Mouse (Mus musculus) neural tube, embryonic 11.5 days (tissue): ENCODE results near the gene Ankrd13d. TPM values are rescaled to one million over a fixed set of nuclear protein-coding genes. Genes with fewer than 3 reads are reported as not detected.
A peak's percentile ranks its signal among the peaks of the same experiment; 100 is the strongest.

Experiments used
- ATAC-seq: fragments of 200-750 bp; cut with Nextera tagmentation; 2 replicates; pipeline ENCODE4 v1.8.0; 2017; ENCODE audit warnings: moderate number of reproducible peaks, mild to moderate bottlenecking, moderate TSS enrichment, moderate library complexity; ENCODE audit not compliant: insufficient read depth, low FRiP score, low TSS enrichment
- DNase-seq: peaks from one replicate; pipeline ENCODE4 v3.0.0-alpha.2; 2015; ENCODE audit warnings: low spot score
- H3K27ac ChIP-seq: fragments of 300-500 bp; sonication (generic); 2 replicates; pipeline ENCODE4 v1.5.1; 2014; ENCODE audit warnings: low read depth, mild to moderate bottlenecking, low read length
- H3K27me3 ChIP-seq: fragments of 300-500 bp; sonication (generic); 2 replicates; pipeline ENCODE4 v1.6.1; 2014; ENCODE audit warnings: mild to moderate bottlenecking, low read length, mixed read lengths; ENCODE audit not compliant: control insufficient read depth, insufficient read depth
- H3K36me3 ChIP-seq: fragments of 300-500 bp; sonication (generic); 2 replicates; pipeline ENCODE4 v1.6.1; 2014; ENCODE audit warnings: mild to moderate bottlenecking, low read length, moderate library complexity, mixed read lengths; ENCODE audit not compliant: control insufficient read depth, insufficient read depth
- H3K4me1 ChIP-seq: fragments of 300-500 bp; sonication (generic); 2 replicates; pipeline ENCODE4 v1.6.1; 2014; ENCODE audit warnings: low read length, mixed read lengths; ENCODE audit not compliant: control insufficient read depth, insufficient read depth
- H3K4me2 ChIP-seq: fragments of 300-500 bp; sonication (generic); 2 replicates; pipeline ENCODE4 v1.6.1; 2014; ENCODE audit warnings: low read depth, mild to moderate bottlenecking, moderate library complexity
- H3K4me3 ChIP-seq: fragments of 300-500 bp; sonication (generic); 2 replicates; pipeline ENCODE4 v1.5.1; 2014; ENCODE audit warnings: low read depth, low read length
- H3K9ac ChIP-seq: fragments of 300-500 bp; sonication (generic); 2 replicates; pipeline ENCODE4 v1.6.1; 2014; ENCODE audit warnings: mild to moderate bottlenecking, low read length
- H3K9me3 ChIP-seq: fragments of 300-500 bp; sonication (generic); 2 replicates; pipeline ENCODE4 v1.6.1; 2016; ENCODE audit warnings: low read length; ENCODE audit not compliant: control insufficient read depth
- WGBS: fragments of 180-500 bp; shearing (Covaris S2); extraction: QIAGEN DNeasy Blood & Tissue Kit; methylation state at CpG from one replicate; pipeline ENCODE4 v1.1.7; 2014; 5-methylcytosine and 5-hydroxymethylcytosine counted together
- polyA plus RNA-seq: library from polyadenylated mRNA; unstranded; fragments of >200 nt; fragmentation: Nextera tagmentation; extraction: Ambion mirVana; gene quantifications from 2 replicates; pipeline ENCODE4 v1.2.1, GENCODE M21; 2014

The Ankrd13d gene
- polyA plus RNA-seq, 1 experiment from 2014 or later = 14.1 TPM

- H3K27me3 ChIP-seq = no peaks in the 10 kb centered on the region
- H3K27ac ChIP-seq = no peak overlapping the region
- H3K4me2 ChIP-seq = peak overlapping the region; percentile 78; the same call in 1 of the 2 replicates
- ATAC-seq = no peak
- H3K4me3 ChIP-seq = peak overlapping the region; percentile 52; the same call in 1 of the 2 replicates
- H3K36me3 ChIP-seq = peaks cover 14% of the 10 kb centered on the region; the same call in 1 of the 2 replicates
- 46% methylated on average over 7 of the region's 7 CpGs for WGBS
- no peaks in the 10 kb centered on the region for H3K4me1 ChIP-seq
- no peaks in the 10 kb centered on the region for H3K9me3 ChIP-seq
- no peak for DNase-seq
- H3K9ac ChIP-seq = no peak overlapping the region
These were observed 716 bp upstream of the Ankrd13d start for GRCm38 (mm10) chr19:4283653-4284052.

- H3K9me3 ChIP-seq = no peaks in the 10 kb centered on the region
- 96% methylated on average over 9 of the region's 9 CpGs for WGBS
- H3K4me1 ChIP-seq = no peaks in the 10 kb centered on the region
- H3K4me2 ChIP-seq = no peak overlapping the region
- H3K27ac ChIP-seq = no peak overlapping the region
- H3K27me3 ChIP-seq = no peaks in the 10 kb centered on the region
- H3K36me3 ChIP-seq = peaks cover 1% of the 10 kb centered on the region; the same call in 1 of the 2 replicates
- no peak overlapping the region for H3K4me3 ChIP-seq
- DNase-seq = no peak
- no peak for ATAC-seq
- H3K9ac ChIP-seq = no peak overlapping the region
These were observed 2.5 kb downstream of the Ankrd13d start for GRCm38 (mm10) chr19:4280425-4280824.

- H3K4me3 ChIP-seq = no peak overlapping the region
- no peaks in the 10 kb centered on the region for H3K9me3 ChIP-seq
- ATAC-seq = no peak
- no peaks in the 10 kb centered on the region for H3K4me1 ChIP-seq
- no peaks in the 10 kb centered on the region for H3K36me3 ChIP-seq
- no peaks in the 10 kb centered on the region for H3K27me3 ChIP-seq
- H3K9ac ChIP-seq = no peak overlapping the region
- WGBS = 94% methylated on average over 1 of the region's 1 CpGs
- H3K27ac ChIP-seq = no peak overlapping the region
- H3K4me2 ChIP-seq = no peak overlapping the region
- DNase-seq = no peak
These were observed 3.5 kb downstream of the Ankrd13d start for GRCm38 (mm10) chr19:4279487-4279886.

- WGBS = 92% methylated on average over 11 of the region's 11 CpGs
These were observed 12.0 kb downstream of the Ankrd13d start for GRCm38 (mm10) chr19:4270972-4271371.

GRCm38 (mm10) chr19:4270187-4270586 is 12.8 kb downstream of the Ankrd13d start:
- H3K27me3 ChIP-seq = peaks cover 17% of the 10 kb centered on the region
- 72% methylated on average over 6 of the region's 6 CpGs for WGBS

More at GRCm38 (mm10) chr19:4270972-4271371, 12.0 kb downstream of the Ankrd13d start:
- Histone ChIP-seq H3K9ac (no peak overlapping the region), H3K4me2 (no peak overlapping the region), H3K36me3 (no peaks in the 10 kb centered on the region), H3K27me3 (peaks cover 17% of the 10 kb centered on the region), H3K27ac (no peak overlapping the region), H3K4me3 (no peak overlapping the region), H3K4me1 (peaks cover 4% of the 10 kb centered on the region), H3K9me3 (no peaks in the 10 kb centered on the region)
- ATAC-seq = no peak
- DNase-seq = no peak

GRCm38 (mm10) chr19:4268566-4269361 is 14.2 kb downstream of the Ankrd13d start, which contains the start of gene Ssh3:
Gene Ssh3 (minus strand): TSS chr19:4269180.
- no peaks in the 10 kb centered on the region for H3K9me3 ChIP-seq
- WGBS = 6% methylated on average over 46 of the region's 46 CpGs
- peak within 1 kb of the TSS; percentile 43 for H3K4me2 ChIP-seq
- H3K27ac ChIP-seq = no peak within 1 kb of the TSS
- ATAC-seq = no peak
- no peak within 1 kb of the TSS for H3K9ac ChIP-seq
- H3K4me3 ChIP-seq = peak within 1 kb of the TSS; percentile 29
- no peaks in the 10 kb centered on the region for H3K36me3 ChIP-seq
- peak; percentile 27 for DNase-seq
- H3K27me3 ChIP-seq = peaks cover 17% of the 10 kb centered on the region
- peaks cover 4% of the 10 kb centered on the region for H3K4me1 ChIP-seq

More at GRCm38 (mm10) chr19:4270187-4270586, 12.8 kb downstream of the Ankrd13d start:
- no peak for DNase-seq
- H3K36me3 ChIP-seq = no peaks in the 10 kb centered on the region
- H3K4me3 ChIP-seq = no peak overlapping the region
- no peaks in the 10 kb centered on the region for H3K9me3 ChIP-seq
- no peak overlapping the region for H3K4me2 ChIP-seq
- H3K4me1 ChIP-seq = peaks cover 4% of the 10 kb centered on the region
- no peak overlapping the region for H3K27ac ChIP-seq
- ATAC-seq = no peak
- no peak overlapping the region for H3K9ac ChIP-seq

GRCm38 (mm10) chr19:4265956-4266355 is 17.0 kb downstream of the Ankrd13d start:
- peaks cover 4% of the 10 kb centered on the region for H3K4me1 ChIP-seq
- no peak overlapping the region for H3K9ac ChIP-seq
- no peak for DNase-seq
- no peak overlapping the region for H3K27ac ChIP-seq
- WGBS = 63% methylated on average over 4 of the region's 4 CpGs
- no peak overlapping the region for H3K4me3 ChIP-seq
- peaks cover 17% of the 10 kb centered on the region for H3K27me3 ChIP-seq
- ATAC-seq = no peak
- no peaks in the 10 kb centered on the region for H3K36me3 ChIP-seq
- no peaks in the 10 kb centered on the region for H3K9me3 ChIP-seq
- H3K4me2 ChIP-seq = no peak overlapping the region

- Histone ChIP-seq H3K27ac (no peak overlapping the region), H3K36me3 (no peaks in the 10 kb centered on the region), H3K9me3 (no peaks in the 10 kb centered on the region), H3K4me2 (no peak overlapping the region), H3K4me3 (no peak overlapping the region), H3K27me3 (peaks cover 14% of the 10 kb centered on the region; the same call in 1 of the 2 replicates), H3K9ac (no peak overlapping the region), H3K4me1 (peaks cover 4% of the 10 kb centered on the region)
- 96% methylated on average over 6 of the region's 6 CpGs for WGBS
- no peak for ATAC-seq
- DNase-seq = no peak
These were observed 18.7 kb downstream of the Ankrd13d start for GRCm38 (mm10) chr19:4264171-4264780.
